Comparison of ENCODE assay signal across 8 mouse cellular contexts in genomic region chr8:72310849-72311506, GRCm38 (mm10). TPM values are rescaled to one million over a fixed set of nuclear protein-coding genes. Genes with fewer than 3 reads are reported as not detected.
DNase-seq lines count a peak whose midpoint lies in the region; ATAC-seq lines count a peak whose summit lies in the region.

No protein-coding gene starts in this region.

- H3K4me2 ChIP-seq in midbrain, embryonic 14.5 days (ENCODE audit: low read length): no peak overlapping the region
- no peak overlapping the region for H3K4me2 ChIP-seq in midbrain, embryonic 11.5 days

- H3K9ac ChIP-seq in midbrain, embryonic 14.5 days (replicated peaks; ENCODE audit: low read length): no peak overlapping the region
- H3K9ac ChIP-seq in midbrain, embryonic 11.5 days (ENCODE audit: low read length): no peak overlapping the region

- no peaks in the 10 kb centered on the region for H3K36me3 ChIP-seq in midbrain, embryonic 14.5 days (ENCODE audit: control insufficient read depth, insufficient read depth, low read length)
- no peaks in the 10 kb centered on the region for H3K36me3 ChIP-seq in midbrain, embryonic 11.5 days (ENCODE audit: control insufficient read depth, insufficient read depth, low read length)

- WGBS in midbrain, embryonic 14.5 days: 56% methylated on average over 8 of the region's 8 CpGs
- 68% methylated on average over 8 of the region's 8 CpGs for WGBS in midbrain, embryonic 11.5 days

- H3K9me3 ChIP-seq in midbrain, embryonic 14.5 days (ENCODE audit: control insufficient read depth, low read length): no peaks in the 10 kb centered on the region
- no peaks in the 10 kb centered on the region for H3K9me3 ChIP-seq in midbrain, embryonic 11.5 days (ENCODE audit: control insufficient read depth, low read length)

- no peak overlapping the region for H3K4me3 ChIP-seq in midbrain, embryonic 14.5 days (replicated peaks; ENCODE audit: low read depth, low read length)
- H3K4me3 ChIP-seq in midbrain, embryonic 11.5 days (ENCODE audit: low read depth, low read length): no peak overlapping the region

- no peak overlapping the region for H3K27ac ChIP-seq in midbrain, embryonic 14.5 days (replicated peaks; ENCODE audit: low read depth, low read length)
- H3K27ac ChIP-seq in midbrain, embryonic 11.5 days (ENCODE audit: low read depth, low read length): no peak overlapping the region

- no peak for ATAC-seq in midbrain, embryonic 14.5 days (ENCODE audit: low FRiP score, low TSS enrichment)
- no peak for ATAC-seq in midbrain, embryonic 11.5 days (ENCODE audit: low FRiP score)
- no peak for ATAC-seq in CD4-positive, CD25-positive, alpha-beta regulatory T cell, adult 4 months

- intact Hi-C loops in left cerebral cortex, postnatal 14 days (cut with DNase I): no loop called here

- H3K4me1 ChIP-seq in midbrain, embryonic 14.5 days (ENCODE audit: control insufficient read depth, insufficient read depth, low read length): no peaks in the 10 kb centered on the region
- peaks cover under 1% of the 10 kb centered on the region; the same call in 1 of the 2 replicates for H3K4me1 ChIP-seq in midbrain, embryonic 11.5 days (ENCODE audit: control insufficient read depth, insufficient read depth, low read length)

- no peaks in the 10 kb centered on the region for H3K27me3 ChIP-seq in midbrain, embryonic 14.5 days (ENCODE audit: control insufficient read depth, insufficient read depth, low read length)
- H3K27me3 ChIP-seq in midbrain, embryonic 11.5 days (ENCODE audit: control insufficient read depth, insufficient read depth, low read length): no peaks in the 10 kb centered on the region

- peak; percentile 49 for DNase-seq in midbrain, embryonic 14.5 days
- DNase-seq in midbrain, embryonic 11.5 days (ENCODE audit: low spot score, missing footprints): no peak
- DNase-seq in adrenal gland, postnatal 25 days: peak; percentile 80
- peak; percentile 68 to 75 for DNase-seq in frontal cortex, postnatal 36 days (ENCODE audit: low spot score in 2 of 2)
- DNase-seq in kidney, adult 18-20 months: peak; percentile 79
- DNase-seq in left cerebral cortex, postnatal 14 days (ENCODE audit: low spot score in 2 of 2): peak; percentile 64 to 81
- peak; percentile 70 to 72 for DNase-seq in right cerebral cortex, postnatal 10 days (ENCODE audit: low spot score in 2 of 2)

RNA-seq across cellular contexts. Expression of gene Gm10282, which starts 5.9 kb away (rescaled TPM):
- 13.6 and 18.2 TPM in 2 replicates for polyA plus RNA-seq in midbrain, embryonic 14.5 days (2014; fragmentation: Nextera tagmentation; extraction: Ambion mirVana)
- 39.3 and 42.3 TPM in 2 replicates for polyA plus RNA-seq in midbrain, embryonic 11.5 days (2014; fragmentation: Nextera tagmentation; extraction: Ambion mirVana)
- total RNA-seq in adrenal gland, postnatal 25 days (2021): 19.3 and 27.3 TPM in 2 replicates
- 1 to 10 TPM; 5.1 to 8.7 TPM for total RNA-seq in left cerebral cortex, postnatal 14 days (2021)
- 10 to 100 TPM in 1 of 2 experiments, 1 to 10 TPM in 1; 7.1 to 12.4 TPM for polyA plus RNA-seq in CD4-positive, CD25-positive, alpha-beta regulatory T cell, adult 4 months (2017; shearing (Covaris generic))

RNA-seq across cellular contexts. Expression of gene Klf2, which starts 7.9 kb away (rescaled TPM):
- polyA plus RNA-seq in midbrain, embryonic 14.5 days (2014; fragmentation: Nextera tagmentation; extraction: Ambion mirVana): 3.1 and 5.7 TPM in 2 replicates
- polyA plus RNA-seq in midbrain, embryonic 11.5 days (2014; fragmentation: Nextera tagmentation; extraction: Ambion mirVana): 5.0 and 6.5 TPM in 2 replicates
- total RNA-seq in adrenal gland, postnatal 25 days (2021): 37.5 and 38.2 TPM in 2 replicates
- total RNA-seq in left cerebral cortex, postnatal 14 days (2021): 10 to 100 TPM; 16.6 to 21.2 TPM
- 10 to 100 TPM; 17.1 to 31.0 TPM for polyA plus RNA-seq in CD4-positive, CD25-positive, alpha-beta regulatory T cell, adult 4 months (2017; shearing (Covaris generic))
